Mouse (Mus musculus): ENCODE measurements around the gene AC141477.1.

- TF ChIP-seq CTCF (IDR thresholded peaks at IDR 0.05; ENCODE audit: control insufficient read depth, insufficient read depth, insufficient read length) (no peak), FOSL1 (IDR thresholded peaks at IDR 0.05; ENCODE audit: insufficient read depth, low read length, poor library complexity, severe bottlenecking) (no peak)
These were observed 8.6 kb upstream of the AC141477.1 start, which contains the start of gene 2610028H24Rik for GRCm38 (mm10) chr10:76448851-76449250.

Data from C2C12 (cell line).